Mouse (Mus musculus) urinary bladder, postnatal 4 days (tissue): ENCODE measurements around the gene Hist1h3f.
A peak's percentile ranks its signal among the peaks of the same experiment; 100 is the strongest.

Source experiments
- DNase-seq, 2 experiments: peaks; one replicate each; pipeline ENCODE4 v3.0.0; 2021 to 2022; ENCODE audit warnings: low spot score in 2 of 2

The Hist1h3f gene

GRCm38 (mm10) chr13:23518295-23518603, 25.6 kb upstream of the Hist1h3f start:
- DNase-seq, result no peak

- peak; percentile 60 to 73 for DNase-seq
Observed at GRCm38 (mm10) chr13:23518885-23519284, 25.0 kb upstream of the Hist1h3f start.

- peak; percentile 64 to 72 for DNase-seq
Observed at GRCm38 (mm10) chr13:23519416-23519815, 24.4 kb upstream of the Hist1h3f start.

GRCm38 (mm10) chr13:23521703-23522102, 22.1 kb upstream of the Hist1h3f start:
- DNase-seq, result peak; percentile 61 to 72

- no peak for DNase-seq
Observed at GRCm38 (mm10) chr13:23523976-23524375, 19.9 kb upstream of the Hist1h3f start.

- peak; percentile 68 to 71 for DNase-seq
Observed at GRCm38 (mm10) chr13:23524654-23525053, 19.2 kb upstream of the Hist1h3f start.

GRCm38 (mm10) chr13:23525901-23526300, 18.0 kb upstream of the Hist1h3f start:
- no peak for DNase-seq

GRCm38 (mm10) chr13:23526312-23526711, 17.5 kb upstream of the Hist1h3f start:
- DNase-seq, result peak; percentile 82 to 91

- no peak for DNase-seq
Observed at GRCm38 (mm10) chr13:23529005-23529404, 14.8 kb upstream of the Hist1h3f start.

GRCm38 (mm10) chr13:23529480-23530165, 14.2 kb upstream of the Hist1h3f start:
- no peak for DNase-seq

- peak in 1 of 2 experiments; percentile 41 for DNase-seq
Observed at GRCm38 (mm10) chr13:23530181-23530900, 13.5 kb upstream of the Hist1h3f start.

- DNase-seq, result peak; percentile 95
Observed at GRCm38 (mm10) chr13:23530901-23531875, 12.7 kb upstream of the Hist1h3f start, which contains the start of gene Hist1h4h. Gene Hist1h4h (plus strand): TSS chr13:23531050.

GRCm38 (mm10) chr13:23532262-23533075, 11.4 kb upstream of the Hist1h3f start:
- DNase-seq, result no peak

GRCm38 (mm10) chr13:23533560-23534367, 10.1 kb upstream of the Hist1h3f start, which contains the start of gene Hist1h2af:
Gene Hist1h2af (plus strand): TSS chr13:23533906.
- DNase-seq, result peak in 1 of 2 experiments; percentile 52

GRCm38 (mm10) chr13:23534368-23535131, 9.3 kb upstream of the Hist1h3f start:
- no peak for DNase-seq

- DNase-seq, result peak; percentile 75 to 78
Observed at GRCm38 (mm10) chr13:23535137-23536075, 8.4 kb upstream of the Hist1h3f start, which contains the start of gene Hist1h3g. Gene Hist1h3g (plus strand): TSS chr13:23535422.

GRCm38 (mm10) chr13:23536076-23536822, 7.6 kb upstream of the Hist1h3f start:
- DNase-seq, result no peak
